Mouse (Mus musculus): Measurements from ENCODE around the gene Casz1.

The Casz1 gene

GRCm38 (mm10) chr4:148846724-148847123 is 42.5 kb downstream of the Casz1 start:
- DNase-seq (ENCODE audit: low spot score), result no peak

GRCm38 (mm10) chr4:148847636-148848035 is 43.4 kb downstream of the Casz1 start:
- DNase-seq (ENCODE audit: low spot score), result no peak

GRCm38 (mm10) chr4:148849437-148849836 is 45.2 kb downstream of the Casz1 start:
- no peak for DNase-seq (ENCODE audit: low spot score)

- no peak for DNase-seq (ENCODE audit: low spot score)
Measured at GRCm38 (mm10) chr4:148853057-148853456, 48.8 kb downstream of the Casz1 start.

GRCm38 (mm10) chr4:148854093-148854492 is 49.9 kb downstream of the Casz1 start:
- no peak for DNase-seq (ENCODE audit: low spot score)

GRCm38 (mm10) chr4:148855527-148855926 is 51.3 kb downstream of the Casz1 start:
- DNase-seq (ENCODE audit: low spot score), result no peak

GRCm38 (mm10) chr4:148856216-148856615 is 52.0 kb downstream of the Casz1 start:
- no peak for DNase-seq (ENCODE audit: low spot score)

- DNase-seq (ENCODE audit: low spot score), result no peak
Measured at GRCm38 (mm10) chr4:148857398-148858084, 53.3 kb downstream of the Casz1 start.

- DNase-seq (ENCODE audit: low spot score), result no peak
Measured at GRCm38 (mm10) chr4:148858194-148858593, 54.0 kb downstream of the Casz1 start.

GRCm38 (mm10) chr4:148859415-148859814 is 55.2 kb downstream of the Casz1 start:
- DNase-seq (ENCODE audit: low spot score), result no peak

- peak; percentile 80 for DNase-seq (ENCODE audit: low spot score)
Measured at GRCm38 (mm10) chr4:148859906-148860491, 55.8 kb downstream of the Casz1 start.

GRCm38 (mm10) chr4:148860636-148861035 is 56.4 kb downstream of the Casz1 start:
- DNase-seq (ENCODE audit: low spot score), result no peak

- peak; percentile 71 for DNase-seq (ENCODE audit: low spot score)
Measured at GRCm38 (mm10) chr4:148866812-148867470, 62.7 kb downstream of the Casz1 start.

GRCm38 (mm10) chr4:148867721-148868397 is 63.6 kb downstream of the Casz1 start:
- no peak for DNase-seq (ENCODE audit: low spot score)

- DNase-seq (ENCODE audit: low spot score), result no peak
Measured at GRCm38 (mm10) chr4:148869566-148869965, 65.3 kb downstream of the Casz1 start.

GRCm38 (mm10) chr4:148870496-148870895 is 66.3 kb downstream of the Casz1 start:
- DNase-seq (ENCODE audit: low spot score), result no peak

- peak; percentile 50 for DNase-seq (ENCODE audit: low spot score)
Measured at GRCm38 (mm10) chr4:148871751-148872334, 67.6 kb downstream of the Casz1 start.

GRCm38 (mm10) chr4:148872372-148872771 is 68.1 kb downstream of the Casz1 start:
- DNase-seq (ENCODE audit: low spot score), result no peak

- no peak for DNase-seq (ENCODE audit: low spot score)
Measured at GRCm38 (mm10) chr4:148872783-148873182, 68.6 kb downstream of the Casz1 start.

GRCm38 (mm10) chr4:148876166-148876565 is 71.9 kb downstream of the Casz1 start:
- DNase-seq (ENCODE audit: low spot score), result no peak

- no peak for DNase-seq (ENCODE audit: low spot score)
Measured at GRCm38 (mm10) chr4:148876867-148877266, 72.6 kb downstream of the Casz1 start.
